Mouse (Mus musculus): Measurements from ENCODE around the gene Fkbp11. TPM values are rescaled to one million over a fixed set of nuclear protein-coding genes. Genes with fewer than 3 reads are reported as not detected.

The Fkbp11 gene
- polyA plus RNA-seq (2014; fragmentation: Illumina TruSeq; extraction: RNeasy Lipid Tissue Mini Kit (QIAGEN cat#74804); ENCODE audit: low read depth, low replicate concordance) = 4.5 TPM

GRCm38 (mm10) chr15:98727443-98728321 is at the start of gene Fkbp11:
Fkbp11 (minus strand) TSS chr15:98728198.

GRCm38 (mm10) chr15:98777762-98778161 is 49.8 kb upstream of the Fkbp11 start, which contains the start of gene Wnt10b:
Wnt10b (minus strand) TSS chr15:98778150.

GRCm38 (mm10) chr15:98762670-98763529 is 34.9 kb upstream of the Fkbp11 start, which contains the start of gene Arf3:
Arf3 (minus strand) TSS chr15:98763214.

GRCm38 (mm10) chr15:98707766-98708372 is 20.1 kb downstream of the Fkbp11 start, which contains the start of gene Ccdc65:
Ccdc65 (plus strand) TSS chr15:98708207.

GRCm38 (mm10) chr15:98676940-98677728 is 50.9 kb downstream of the Fkbp11 start, which contains the start of gene Rnd1:
Rnd1 (minus strand) TSS chr15:98677461.

Other genes starting within 250 kb of the Fkbp11 start
- not detected for gene Lalba, start 245.5 kb downstream of the Fkbp11 start, polyA plus RNA-seq (2014; fragmentation: Illumina TruSeq; extraction: RNeasy Lipid Tissue Mini Kit (QIAGEN cat#74804); ENCODE audit: low read depth, low replicate concordance)
- gene Olfr279, start 235.8 kb downstream of the Fkbp11 start, polyA plus RNA-seq (2014; fragmentation: Illumina TruSeq; extraction: RNeasy Lipid Tissue Mini Kit (QIAGEN cat#74804); ENCODE audit: low read depth, low replicate concordance) = not detected
- gene Kansl2, start 193.9 kb downstream of the Fkbp11 start, polyA plus RNA-seq (2014; fragmentation: Illumina TruSeq; extraction: RNeasy Lipid Tissue Mini Kit (QIAGEN cat#74804); ENCODE audit: low read depth, low replicate concordance) = 63.5 TPM
- gene Ccnt1, start 157.3 kb downstream of the Fkbp11 start, polyA plus RNA-seq (2014; fragmentation: Illumina TruSeq; extraction: RNeasy Lipid Tissue Mini Kit (QIAGEN cat#74804); ENCODE audit: low read depth, low replicate concordance) = 17.2 TPM
- gene 4930415O20Rik, start 157.2 kb downstream of the Fkbp11 start, polyA plus RNA-seq (2014; fragmentation: Illumina TruSeq; extraction: RNeasy Lipid Tissue Mini Kit (QIAGEN cat#74804); ENCODE audit: low read depth, low replicate concordance) = not detected
- 171 TPM for gene Adcy6, start 118.1 kb downstream of the Fkbp11 start, polyA plus RNA-seq (2014; fragmentation: Illumina TruSeq; extraction: RNeasy Lipid Tissue Mini Kit (QIAGEN cat#74804); ENCODE audit: low read depth, low replicate concordance)
- gene Cacnb3, start 97.4 kb downstream of the Fkbp11 start, polyA plus RNA-seq (2014; fragmentation: Illumina TruSeq; extraction: RNeasy Lipid Tissue Mini Kit (QIAGEN cat#74804); ENCODE audit: low read depth, low replicate concordance) = 4.8 TPM
- gene Ddx23, start 65.3 kb downstream of the Fkbp11 start, polyA plus RNA-seq (2014; fragmentation: Illumina TruSeq; extraction: RNeasy Lipid Tissue Mini Kit (QIAGEN cat#74804); ENCODE audit: low read depth, low replicate concordance) = 46.9 TPM
- gene Rnd1, start 50.7 kb downstream of the Fkbp11 start, polyA plus RNA-seq (2014; fragmentation: Illumina TruSeq; extraction: RNeasy Lipid Tissue Mini Kit (QIAGEN cat#74804); ENCODE audit: low read depth, low replicate concordance) = 2.2 TPM
- 1.0 TPM for gene Ccdc65, start 20.0 kb downstream of the Fkbp11 start, polyA plus RNA-seq (2014; fragmentation: Illumina TruSeq; extraction: RNeasy Lipid Tissue Mini Kit (QIAGEN cat#74804); ENCODE audit: low read depth, low replicate concordance)
- 16.7 TPM for gene Arf3, start 35.0 kb upstream of the Fkbp11 start, polyA plus RNA-seq (2014; fragmentation: Illumina TruSeq; extraction: RNeasy Lipid Tissue Mini Kit (QIAGEN cat#74804); ENCODE audit: low read depth, low replicate concordance)
- 0.26 TPM for gene Wnt10b, start 50.0 kb upstream of the Fkbp11 start, polyA plus RNA-seq (2014; fragmentation: Illumina TruSeq; extraction: RNeasy Lipid Tissue Mini Kit (QIAGEN cat#74804); ENCODE audit: low read depth, low replicate concordance)
- not detected for gene Wnt1, start 61.7 kb upstream of the Fkbp11 start, polyA plus RNA-seq (2014; fragmentation: Illumina TruSeq; extraction: RNeasy Lipid Tissue Mini Kit (QIAGEN cat#74804); ENCODE audit: low read depth, low replicate concordance)
- gene Ddn, start 81.3 kb upstream of the Fkbp11 start, polyA plus RNA-seq (2014; fragmentation: Illumina TruSeq; extraction: RNeasy Lipid Tissue Mini Kit (QIAGEN cat#74804); ENCODE audit: low read depth, low replicate concordance) = 0.24 TPM
- gene Prkag1, start 103.3 kb upstream of the Fkbp11 start, polyA plus RNA-seq (2014; fragmentation: Illumina TruSeq; extraction: RNeasy Lipid Tissue Mini Kit (QIAGEN cat#74804); ENCODE audit: low read depth, low replicate concordance) = 136 TPM
- 24.0 TPM for gene Kmt2d, start 143.0 kb upstream of the Fkbp11 start, polyA plus RNA-seq (2014; fragmentation: Illumina TruSeq; extraction: RNeasy Lipid Tissue Mini Kit (QIAGEN cat#74804); ENCODE audit: low read depth, low replicate concordance)
- gene Rhebl1, start 166.3 kb upstream of the Fkbp11 start, polyA plus RNA-seq (2014; fragmentation: Illumina TruSeq; extraction: RNeasy Lipid Tissue Mini Kit (QIAGEN cat#74804); ENCODE audit: low read depth, low replicate concordance) = 2.2 TPM
- gene Dhh, start 170.3 kb upstream of the Fkbp11 start, polyA plus RNA-seq (2014; fragmentation: Illumina TruSeq; extraction: RNeasy Lipid Tissue Mini Kit (QIAGEN cat#74804); ENCODE audit: low read depth, low replicate concordance) = 0.63 TPM
- gene Lmbr1l, start 190.0 kb upstream of the Fkbp11 start, polyA plus RNA-seq (2014; fragmentation: Illumina TruSeq; extraction: RNeasy Lipid Tissue Mini Kit (QIAGEN cat#74804); ENCODE audit: low read depth, low replicate concordance) = 13.2 TPM
- gene Tuba1b, start 206.4 kb upstream of the Fkbp11 start, polyA plus RNA-seq (2014; fragmentation: Illumina TruSeq; extraction: RNeasy Lipid Tissue Mini Kit (QIAGEN cat#74804); ENCODE audit: low read depth, low replicate concordance) = 260 TPM
- not detected for gene Gm49450, start 225.4 kb upstream of the Fkbp11 start, polyA plus RNA-seq (2014; fragmentation: Illumina TruSeq; extraction: RNeasy Lipid Tissue Mini Kit (QIAGEN cat#74804); ENCODE audit: low read depth, low replicate concordance)
- gene Tuba1a, start 225.5 kb upstream of the Fkbp11 start, polyA plus RNA-seq (2014; fragmentation: Illumina TruSeq; extraction: RNeasy Lipid Tissue Mini Kit (QIAGEN cat#74804); ENCODE audit: low read depth, low replicate concordance) = 126 TPM

Measured in heart, adult 10 weeks (tissue).